Mouse (Mus musculus): Measurements from ENCODE around the gene Pcnp.

- no peak for TF ChIP-seq POLR2A (IDR thresholded peaks at IDR 0.05; ENCODE audit: borderline replicate concordance, control insufficient read depth, low read depth, low read length)
- TF ChIP-seq CTCF (IDR thresholded peaks at IDR 0.05; ENCODE audit: control insufficient read depth, insufficient read depth, low read length) = no peak
Observed at GRCm38 (mm10) chr16:56074565-56074964, 45.0 kb upstream of the Pcnp start.
